Mouse (Mus musculus) splenic B cell, adult 2 months (primary cell): ENCODE measurements around the gene Robo2.

Experiments
- DNase-seq: peaks from one replicate; pipeline ENCODE4 v3.0.0-alpha.2; 2011; ENCODE audit warnings: low read depth, low spot score
- H3K27me3 ChIP-seq: 2 replicates; pipeline ENCODE4 v1.6.1; 2012; ENCODE audit warnings: mild to moderate bottlenecking, low read length, moderate library complexity, mixed read lengths; ENCODE audit not compliant: control insufficient read depth, poor library complexity, insufficient read depth, severe bottlenecking
- H3K36me3 ChIP-seq: 2 replicates; pipeline ENCODE4 v1.6.1; 2012; ENCODE audit warnings: mild to moderate bottlenecking, low read length, moderate library complexity, mixed read lengths; ENCODE audit not compliant: control insufficient read depth, poor library complexity, insufficient read depth, severe bottlenecking

Robo2 gene

GRCm38 (mm10) chr16:73858717-73859116 lies 552.9 kb downstream of the Robo2 start:
- no peak for DNase-seq
- H3K27me3 ChIP-seq, result no peaks in the 10 kb centered on the region
- H3K36me3 ChIP-seq, result no peaks in the 10 kb centered on the region

DNA sequence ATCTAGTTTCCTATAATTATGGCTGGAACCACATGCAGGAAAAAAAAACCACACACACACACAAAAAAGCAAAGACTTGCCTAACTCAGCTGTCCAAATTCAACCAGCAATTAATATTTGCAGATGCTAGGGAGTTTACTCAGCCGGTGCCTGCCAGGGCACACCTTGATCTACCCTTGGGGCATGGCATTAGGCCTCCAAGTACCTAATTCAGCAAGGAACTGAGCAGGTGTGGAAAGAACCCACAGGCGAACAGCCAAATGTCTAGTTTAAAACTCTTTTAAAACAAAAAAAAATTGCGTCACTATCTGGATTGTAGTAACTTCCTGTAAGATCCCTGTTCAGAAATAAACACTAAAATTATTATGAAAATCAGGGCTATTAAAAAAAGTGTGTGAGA lies 555.8 kb downstream of the Robo2 start:
- Histone ChIP-seq H3K27me3 (no peaks in the 10 kb centered on the region), H3K36me3 (no peaks in the 10 kb centered on the region)
- DNase-seq, result no peak
